Mouse (Mus musculus): Measurements from ENCODE around the gene Olfr691. TPM values are rescaled to one million over a fixed set of nuclear protein-coding genes. Genes with fewer than 3 reads are reported as not detected.
"Not testable (repeated sequence)": the region's sequence is repeated elsewhere in the genome, so short reads cannot be mapped to it uniquely, and the experiment has no call there.

Gene Olfr691
- not detected for total RNA-seq (2021)
- long read RNA-seq, experiment 1, result 0 reads
- long read RNA-seq, experiment 2, result 0 reads

DNA sequence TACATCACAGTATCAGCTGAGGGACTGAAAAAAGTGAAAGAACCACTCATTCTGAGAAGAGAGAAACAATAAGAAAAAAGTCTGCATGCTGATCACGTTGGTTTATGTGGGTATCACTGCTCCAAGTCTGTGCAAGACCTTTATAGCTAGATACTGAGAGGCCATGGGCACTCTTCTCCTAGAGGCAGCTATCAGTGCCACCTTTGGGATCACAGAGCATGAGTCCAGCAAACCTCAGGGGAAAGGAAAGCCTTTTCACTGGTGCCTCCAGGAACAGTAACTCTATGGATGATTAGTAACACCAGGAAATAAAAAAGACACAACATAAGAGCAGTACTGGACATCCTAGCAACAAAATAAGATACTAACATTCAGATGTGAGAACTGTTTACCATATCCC, at the start of gene Olfr691:
Gene Olfr691 (minus strand): TSS at position 101 of the 400 bp plus-strand sequence.
- DNase-seq (ENCODE audit: low spot score in 2 of 2), result peak in 1 of 2 experiments; percentile 1

DNA sequence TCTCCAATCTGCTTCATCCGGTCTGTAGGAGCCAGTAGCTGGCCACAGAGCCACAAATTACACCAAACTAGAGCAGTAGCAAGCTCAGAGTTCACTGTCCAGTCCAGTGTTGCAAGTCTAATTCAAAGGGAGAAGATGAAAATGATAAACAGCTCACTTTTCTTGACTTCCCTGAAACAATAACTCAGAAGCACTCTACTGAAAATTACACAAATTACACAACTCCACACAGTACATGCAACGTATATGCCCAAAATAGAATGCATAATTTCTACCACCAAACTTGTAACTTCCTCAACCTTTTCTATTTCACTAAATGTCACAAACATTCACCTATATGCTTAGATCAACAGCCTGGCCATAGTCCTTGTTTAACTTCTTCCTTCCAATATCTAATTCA, 48.2 kb upstream of the Olfr691 start:
- DNase-seq (ENCODE audit: low spot score in 2 of 2), result no peak

DNA sequence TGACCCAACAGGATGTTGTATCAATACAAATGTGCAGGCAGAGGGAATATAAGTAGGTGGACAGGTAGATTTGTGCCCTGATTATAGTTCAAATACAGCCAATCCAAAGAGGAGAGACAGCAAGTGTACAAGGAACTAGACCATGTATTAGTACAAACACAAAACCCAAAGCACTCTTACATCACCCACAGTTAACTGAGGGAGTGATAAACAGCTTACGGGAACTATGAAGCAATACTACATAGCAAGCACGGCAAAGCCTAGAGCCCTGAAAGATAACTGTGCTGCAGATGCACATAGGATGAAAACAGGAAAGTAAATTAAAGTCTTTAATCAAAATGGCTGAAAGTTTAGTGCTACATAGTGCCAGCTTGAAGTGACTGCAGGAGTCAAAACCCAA, 45.6 kb upstream of the Olfr691 start:
- DNase-seq (ENCODE audit: low spot score in 2 of 2), result no peak

DNA sequence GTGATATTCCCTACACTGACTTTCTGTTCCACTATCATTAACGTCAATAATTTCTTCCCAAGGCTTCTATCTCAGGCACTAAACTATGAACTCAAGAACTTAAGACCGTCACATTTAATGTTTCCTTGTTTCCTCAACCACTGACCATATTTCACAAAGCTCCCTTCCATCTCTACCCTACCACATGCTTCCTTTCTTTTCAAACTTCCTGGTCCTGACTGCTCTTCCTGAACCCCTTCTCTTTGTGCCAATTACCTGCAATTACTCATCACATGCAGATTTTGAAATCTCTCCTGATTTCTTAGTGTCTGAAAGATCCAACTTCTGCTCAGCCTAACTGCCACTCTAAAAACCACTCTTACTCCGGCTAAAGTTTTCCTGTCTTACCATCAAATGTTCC, 38.3 kb upstream of the Olfr691 start:
- DNase-seq (ENCODE audit: low spot score in 2 of 2), result no peak

DNA sequence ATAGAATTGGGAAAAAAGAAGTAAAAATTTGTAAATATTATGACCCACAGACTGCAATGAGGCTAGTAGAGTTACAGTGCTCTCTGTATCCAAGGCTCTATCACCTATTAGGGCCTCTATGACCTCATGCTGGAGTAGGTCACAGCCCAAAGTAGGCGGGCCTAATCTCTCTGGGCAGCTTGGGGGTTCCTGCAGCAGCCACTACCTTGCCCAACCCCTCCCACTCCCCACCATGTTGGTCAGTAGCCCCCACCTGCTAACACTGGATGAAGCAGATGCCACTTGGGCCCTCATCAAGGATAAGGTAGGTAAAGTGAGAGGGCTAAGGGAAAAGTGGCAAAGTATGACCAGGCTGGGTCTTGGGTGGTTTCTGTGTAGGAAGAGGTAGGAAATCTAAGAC, 32.8 kb upstream of the Olfr691 start, which contains the start of gene Gm5901:
Gene Gm5901 (plus strand): TSS at position 173 of the 400 bp plus-strand sequence.
- no peak for DNase-seq (ENCODE audit: low spot score in 2 of 2)

DNA sequence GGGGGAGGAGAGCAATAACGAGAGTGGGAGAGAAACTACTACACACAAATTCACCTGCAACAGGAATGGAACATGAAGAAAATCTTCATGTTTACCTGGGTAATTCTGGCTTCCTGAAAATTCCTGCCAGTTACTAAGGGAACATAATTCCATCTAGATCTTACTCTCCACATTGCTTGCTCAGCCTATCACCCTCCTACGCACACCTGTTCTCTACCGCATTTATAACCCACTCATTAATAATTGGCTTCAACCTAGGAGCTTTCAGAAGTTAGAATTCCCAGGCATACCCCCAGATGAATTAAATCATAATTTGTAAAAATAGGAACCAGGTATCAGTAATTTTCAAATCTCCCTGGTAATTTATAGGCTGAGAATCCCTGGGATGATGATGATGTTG, 31.9 kb upstream of the Olfr691 start:
- no peak for DNase-seq (ENCODE audit: low spot score in 2 of 2)

DNA sequence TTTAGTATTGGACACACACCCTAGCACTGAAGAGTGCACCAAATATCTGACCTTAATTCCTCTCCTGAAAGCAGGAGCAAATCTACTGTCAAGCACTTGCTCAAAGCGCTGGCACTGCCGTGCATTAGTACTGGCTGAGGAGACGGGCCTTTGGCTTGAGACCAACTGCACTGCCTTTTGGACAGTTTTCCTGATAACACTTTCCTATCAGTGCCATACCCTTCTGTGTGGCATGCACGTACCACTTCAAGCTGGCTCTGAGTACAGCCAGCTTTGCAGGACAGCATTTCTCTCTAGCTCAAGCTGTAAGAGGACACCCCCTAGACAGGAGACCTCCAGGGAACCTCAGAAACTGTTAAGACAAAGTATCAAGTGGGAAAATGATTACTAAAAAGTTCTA, 31.4 kb upstream of the Olfr691 start:
- DNase-seq (ENCODE audit: low spot score in 2 of 2), result no peak

DNA sequence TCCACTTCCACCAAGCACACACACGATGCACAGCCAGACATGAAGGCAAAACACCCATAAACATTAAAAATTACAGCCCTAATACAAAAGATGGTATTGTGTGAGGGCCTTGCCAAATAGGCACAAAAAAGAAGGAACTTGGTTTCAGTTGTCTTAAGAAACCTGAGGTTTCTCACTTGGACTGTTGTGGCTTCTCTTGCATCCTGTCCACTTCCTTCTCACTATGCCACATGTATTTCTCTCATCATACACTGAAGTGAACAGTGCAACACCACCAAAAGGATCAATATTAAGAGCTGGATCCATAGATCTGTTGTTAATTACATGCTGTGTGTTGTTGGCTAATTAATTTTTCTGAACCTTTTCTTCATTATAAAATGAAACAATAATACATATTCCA, 30.8 kb upstream of the Olfr691 start:
- DNase-seq (ENCODE audit: low spot score in 2 of 2), result no peak

DNA sequence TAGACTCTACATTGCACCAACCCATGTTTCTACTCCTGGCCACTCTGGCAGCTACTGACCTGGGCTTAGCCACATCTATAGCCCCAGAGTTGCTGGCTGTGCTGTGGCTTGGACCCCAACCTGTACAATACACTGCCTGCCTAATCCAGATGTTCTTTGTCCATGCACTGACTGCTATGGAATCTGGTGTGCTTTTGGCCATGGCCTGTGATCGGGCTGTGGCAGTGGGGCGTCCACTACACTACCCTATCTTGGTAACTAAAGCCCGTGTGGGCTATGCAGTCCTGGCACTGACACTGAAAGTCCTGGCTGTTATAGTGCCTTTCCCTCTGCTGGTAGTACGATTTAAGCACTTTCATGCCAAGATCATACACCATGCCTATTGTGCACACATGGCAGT, 26.5 kb upstream of the Olfr691 start:
- DNase-seq (ENCODE audit: low spot score in 2 of 2), result no peak

DNA sequence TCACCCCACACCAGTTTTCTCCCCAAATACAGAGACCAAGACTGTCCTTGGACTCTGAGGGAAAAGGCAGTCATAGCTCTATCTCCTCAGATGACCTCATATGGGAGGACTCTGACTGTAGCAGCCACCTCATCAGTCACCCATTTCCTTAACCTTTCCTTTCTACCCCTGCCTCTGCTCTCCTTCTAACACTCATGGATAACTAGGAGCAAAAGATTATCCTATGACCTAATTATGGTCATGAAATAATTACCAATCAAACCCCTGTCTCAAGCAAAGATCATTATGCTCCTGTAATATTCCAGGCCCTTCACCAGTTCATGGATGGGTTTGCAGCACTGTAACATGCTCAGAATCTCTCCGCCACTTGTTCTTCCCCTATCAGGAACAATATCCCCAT, 25.9 kb upstream of the Olfr691 start, which contains the start of gene Olfr692:
Gene Olfr692 (plus strand): TSS at position 301 of the 400 bp plus-strand sequence.
- no peak for DNase-seq (ENCODE audit: low spot score in 2 of 2)

DNA sequence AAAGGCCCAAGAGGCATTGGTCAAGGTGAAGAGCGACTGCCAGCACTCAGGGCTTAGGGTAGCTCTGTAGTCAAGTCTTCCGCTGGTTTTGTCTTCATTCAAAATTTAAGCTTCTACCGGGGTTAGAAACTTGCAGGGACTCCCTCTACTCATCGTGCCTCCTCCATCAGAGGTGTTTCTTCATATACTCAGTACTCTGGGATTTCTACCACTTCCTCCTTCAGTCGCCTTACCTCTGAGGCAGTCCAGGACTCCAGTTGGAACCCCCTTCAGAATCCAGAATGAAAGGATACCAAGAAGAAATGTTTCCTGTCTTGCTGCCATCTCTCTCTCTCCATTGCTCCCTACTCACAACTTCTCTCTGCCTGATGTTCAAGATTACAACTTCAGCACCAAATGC, 25.2 kb upstream of the Olfr691 start:
- no peak for DNase-seq (ENCODE audit: low spot score in 2 of 2)

DNA sequence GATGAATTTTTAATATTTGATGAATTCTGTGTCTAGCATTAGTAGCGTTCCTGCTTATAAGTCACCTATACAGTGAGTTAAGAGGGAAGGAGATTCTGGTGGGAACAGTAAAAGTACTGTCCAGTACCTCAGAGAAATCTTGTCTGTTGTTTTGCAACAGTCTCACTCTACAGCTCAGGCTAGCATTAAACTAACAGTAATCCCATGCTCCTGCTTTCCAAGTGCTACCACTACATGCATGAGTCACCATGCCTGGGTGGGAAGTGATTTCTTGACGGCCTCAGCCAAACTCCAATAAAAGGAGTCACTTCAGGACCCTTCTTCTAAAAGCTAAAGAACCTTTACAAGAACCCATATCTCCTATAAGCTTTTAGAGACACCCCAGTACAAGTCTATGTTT, 19.6 kb upstream of the Olfr691 start:
- no peak for DNase-seq (ENCODE audit: low spot score in 2 of 2)

DNA sequence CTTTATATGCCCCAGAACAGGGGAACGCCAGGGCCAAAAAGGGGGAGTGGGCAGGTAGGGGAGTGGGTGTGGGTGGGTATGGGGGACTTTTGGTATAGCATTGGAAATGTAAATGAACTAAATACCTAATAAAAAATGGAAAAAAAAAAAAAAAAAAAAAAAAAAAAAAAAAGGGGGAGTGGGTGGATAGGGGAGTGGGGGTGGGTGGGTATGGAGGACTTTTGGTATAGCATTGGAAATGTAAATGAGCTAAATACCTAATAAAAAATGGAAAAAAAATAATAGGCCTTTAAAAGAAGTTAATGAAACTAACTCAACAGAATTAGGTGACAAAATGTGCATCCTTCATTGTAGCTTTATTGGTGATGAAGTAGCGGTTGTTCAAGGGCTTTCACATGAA, 14.4 kb upstream of the Olfr691 start:
- DNase-seq (ENCODE audit: low spot score in 2 of 2), result not testable (repeated sequence)

DNA sequence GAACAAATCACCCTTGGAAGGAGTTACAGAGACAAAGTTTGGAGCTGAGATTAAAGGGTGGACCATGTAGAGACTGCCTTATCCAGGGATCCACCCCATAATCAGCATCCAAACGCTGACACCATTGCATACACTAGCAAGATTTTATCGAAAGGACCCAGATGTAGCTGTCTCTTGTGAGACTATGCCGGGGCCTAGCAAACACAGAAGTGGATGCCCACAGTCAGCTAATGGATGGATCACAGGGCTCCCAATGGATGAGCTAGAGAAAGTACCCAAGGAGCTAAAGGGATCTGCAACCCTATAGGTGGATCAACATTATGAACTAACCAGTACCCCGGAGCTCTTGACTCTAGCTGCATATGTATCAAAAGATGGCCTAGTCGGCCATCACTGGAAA, 14.0 kb upstream of the Olfr691 start:
- DNase-seq (ENCODE audit: low spot score in 2 of 2), result not testable (repeated sequence)

DNA sequence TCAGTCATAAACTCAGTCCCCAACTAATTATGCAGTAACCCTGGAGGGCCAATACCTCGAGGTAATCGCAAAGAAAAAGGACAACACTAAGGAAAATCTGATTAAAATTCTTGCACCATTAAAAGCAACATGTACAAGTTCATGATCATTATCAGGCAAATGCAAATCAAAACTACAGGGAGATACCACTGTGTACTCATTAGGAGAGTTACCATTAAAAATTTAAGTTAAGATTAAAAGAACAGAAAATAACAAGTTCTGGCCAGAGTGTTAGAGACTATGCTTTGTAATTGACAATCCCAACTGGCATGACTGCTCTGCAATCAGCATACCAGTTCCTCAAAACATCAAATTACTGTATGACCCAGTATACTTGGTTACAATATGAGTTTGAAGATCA, 682 bp upstream of the Olfr691 start:
- no peak for DNase-seq (ENCODE audit: low spot score in 2 of 2)

DNA sequence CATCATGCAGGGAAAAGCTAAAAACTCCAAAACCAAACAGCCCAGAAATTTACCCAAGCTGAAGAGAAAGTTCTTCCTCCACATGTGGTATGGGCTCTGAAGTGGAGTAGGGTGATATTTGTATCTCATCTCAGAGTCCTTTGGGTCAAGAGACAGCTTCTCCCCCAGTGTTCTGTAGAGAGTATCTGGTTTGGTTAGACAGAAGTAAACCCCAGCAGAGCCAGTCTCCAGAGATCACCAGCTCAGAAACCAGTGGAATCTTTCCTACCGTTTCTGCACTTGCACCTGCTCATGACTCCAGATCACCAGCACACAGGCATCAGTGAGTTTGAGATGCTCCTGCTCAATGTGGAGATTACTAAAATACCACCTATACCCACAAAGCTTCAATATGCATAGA, 8.1 kb downstream of the Olfr691 start, which contains the start of gene Olfr690:
Gene Olfr690 (minus strand): TSS at position 101 of the 400 bp plus-strand sequence.
- no peak for DNase-seq (ENCODE audit: low spot score in 2 of 2)

DNA sequence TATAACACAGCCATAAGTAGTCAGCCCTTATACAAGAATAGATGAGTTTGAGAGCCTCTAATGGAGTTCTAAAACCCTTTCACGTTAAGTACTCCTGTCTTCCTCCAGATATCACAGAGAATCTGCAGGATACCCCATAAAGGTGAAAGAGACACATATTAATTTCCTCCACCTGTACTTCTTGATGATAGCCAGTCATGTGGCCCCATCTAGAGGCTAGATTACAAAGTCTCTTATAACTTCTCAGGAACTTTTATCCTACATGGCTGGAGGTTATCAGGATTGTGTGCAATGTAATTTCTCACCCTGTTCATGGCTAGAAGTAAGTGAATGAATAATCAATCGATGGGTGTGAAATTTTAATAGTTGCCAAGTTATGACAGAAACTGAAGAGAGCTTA, 16.8 kb downstream of the Olfr691 start:
- DNase-seq (ENCODE audit: low spot score in 2 of 2), result no peak

DNA sequence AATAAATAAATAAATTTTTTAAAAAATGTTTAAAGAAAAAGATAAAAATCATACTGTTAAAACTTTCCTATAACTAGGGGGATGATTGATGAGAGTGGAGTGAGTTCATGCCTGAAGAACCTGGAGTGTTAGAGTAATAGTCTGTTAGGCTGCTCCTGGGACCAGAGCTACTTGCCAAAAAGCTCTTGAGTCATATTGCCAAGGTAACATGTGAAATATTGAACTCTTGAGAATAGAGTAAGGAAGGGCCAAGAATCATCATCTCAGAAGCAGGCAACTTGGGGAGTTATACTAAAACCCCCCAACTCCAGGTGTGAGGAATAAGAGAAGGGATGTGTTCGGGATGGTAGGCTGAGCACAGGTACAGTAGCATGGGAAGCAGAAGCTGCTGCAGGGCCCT, 31.2 kb downstream of the Olfr691 start, which contains the start of gene Olfr689:
Gene Olfr689 (plus strand): TSS at position 301 of the 400 bp plus-strand sequence.
- DNase-seq (ENCODE audit: low spot score in 2 of 2), result no peak

DNA sequence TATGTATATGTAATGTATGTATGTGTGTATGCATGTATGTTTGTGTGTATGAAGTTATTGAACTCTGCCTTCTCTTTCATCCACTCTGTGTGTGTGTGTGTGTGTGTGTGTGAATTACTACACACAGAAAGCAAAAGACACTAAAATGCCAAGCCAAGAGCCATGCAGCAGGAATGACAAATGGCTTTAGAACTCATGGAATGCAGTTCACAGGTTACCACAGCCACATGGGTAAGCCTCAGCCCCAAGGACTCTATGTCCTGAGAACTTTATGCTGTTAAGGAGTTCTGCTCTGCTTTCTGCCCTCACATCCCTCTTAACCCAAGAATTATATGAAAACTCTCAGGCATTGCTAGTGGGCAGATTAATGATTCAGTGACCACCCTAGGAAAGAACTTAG, 52.0 kb downstream of the Olfr691 start:
- no peak for DNase-seq (ENCODE audit: low spot score in 2 of 2)

DNA sequence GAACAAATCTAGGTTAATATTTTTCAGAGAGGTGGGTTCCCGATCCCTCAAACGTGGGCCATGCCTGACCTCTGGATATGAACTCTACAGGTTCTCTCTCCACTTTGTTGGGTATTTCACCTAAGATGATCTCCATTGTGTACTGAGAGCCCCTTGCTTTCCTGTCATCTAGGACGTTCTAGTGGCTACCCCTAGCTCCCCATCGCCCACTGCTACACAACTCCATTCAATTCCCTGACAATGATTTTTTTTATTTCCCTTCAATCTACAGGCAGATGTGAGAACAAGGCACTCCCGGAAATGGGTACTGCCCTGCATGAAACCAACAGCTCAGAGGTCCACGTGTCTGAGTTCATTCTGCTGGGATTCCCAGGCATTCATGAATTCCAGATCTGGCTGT, 54.3 kb downstream of the Olfr691 start, which contains the start of gene Olfr688:
Gene Olfr688 (plus strand): TSS at position 301 of the 400 bp plus-strand sequence.
- no peak for DNase-seq (ENCODE audit: low spot score in 2 of 2)
